Mouse (Mus musculus): ENCODE data around the gene Ifit1bl1. TPM values are rescaled to one million over a fixed set of nuclear protein-coding genes. Genes with fewer than 3 reads are reported as not detected.
A peak's percentile ranks its signal among the peaks of the same experiment; 100 is the strongest.
"Not testable (repeated sequence)": the region's sequence is repeated elsewhere in the genome, so short reads cannot be mapped to it uniquely, and the experiment has no call there.

Gene Ifit1bl1
- polyA plus RNA-seq (2012; rRNA removed) = 6.3 and 8.4 TPM in 2 replicates

GRCm38 (mm10) chr19:34601888-34602287 is at the start of gene Ifit1bl1:
Ifit1bl1 (minus strand) TSS chr19:34601956.
- WGBS = 19% methylated on average over 1 of the region's 1 CpGs
- Histone ChIP-seq H3K4me1 (ENCODE audit: control insufficient read depth, insufficient read depth, insufficient read length, low read length) (peaks cover 20% of the 10 kb centered on the region; the same call in 1 of the 2 replicates), H3K27ac (ENCODE audit: insufficient read depth, low read depth, low read length) (peak within 1 kb of the TSS; percentile 94)
- H3K27me3 ChIP-seq (ENCODE audit: control insufficient read depth, insufficient read depth, low read length); H3K36me3 ChIP-seq (ENCODE audit: control insufficient read depth, insufficient read depth, low read length); H3K4me3 ChIP-seq (ENCODE audit: low read depth, low read length): not testable (repeated sequence)

GRCm38 (mm10) chr19:34650997-34651396 is 49.2 kb upstream of the Ifit1bl1 start:
- H3K27ac ChIP-seq (ENCODE audit: insufficient read depth, low read depth, low read length) = no peak overlapping the region
- 86% methylated on average over 6 of the region's 6 CpGs for WGBS
- peaks cover 17% of the 10 kb centered on the region for H3K36me3 ChIP-seq (ENCODE audit: control insufficient read depth, insufficient read depth, low read length)
- no peaks in the 10 kb centered on the region for H3K27me3 ChIP-seq (ENCODE audit: control insufficient read depth, insufficient read depth, low read length)
- H3K4me3 ChIP-seq (ENCODE audit: low read depth, low read length) = no peak overlapping the region
- H3K4me1 ChIP-seq (ENCODE audit: control insufficient read depth, insufficient read depth, insufficient read length, low read length) = no peaks in the 10 kb centered on the region
- no peak for TF ChIP-seq POLR2A (IDR thresholded peaks at IDR 0.05; ENCODE audit: low read depth, low read length)
- TF ChIP-seq CTCF (IDR thresholded peaks at IDR 0.05; ENCODE audit: extremely low read depth, insufficient read length, insufficient replicate concordance, low read depth, low read length) = no peak

GRCm38 (mm10) chr19:34650276-34650675 is 48.5 kb upstream of the Ifit1bl1 start:
- no peak overlapping the region for H3K4me3 ChIP-seq (ENCODE audit: low read depth, low read length)
- WGBS = 45% methylated on average over 3 of the region's 3 CpGs
- peaks cover 17% of the 10 kb centered on the region for H3K36me3 ChIP-seq (ENCODE audit: control insufficient read depth, insufficient read depth, low read length)
- no peak overlapping the region for H3K27ac ChIP-seq (ENCODE audit: insufficient read depth, low read depth, low read length)
- TF ChIP-seq POLR2A (IDR thresholded peaks at IDR 0.05; ENCODE audit: low read depth, low read length) (no peak), CTCF (IDR thresholded peaks at IDR 0.05; ENCODE audit: extremely low read depth, insufficient read length, insufficient replicate concordance, low read depth, low read length) (no peak)
- H3K4me1 ChIP-seq (ENCODE audit: control insufficient read depth, insufficient read depth, insufficient read length, low read length) = no peaks in the 10 kb centered on the region
- no peaks in the 10 kb centered on the region for H3K27me3 ChIP-seq (ENCODE audit: control insufficient read depth, insufficient read depth, low read length)

GRCm38 (mm10) chr19:34647630-34648029 is 45.9 kb upstream of the Ifit1bl1 start:
- not testable (repeated sequence) for H3K4me3 ChIP-seq (ENCODE audit: low read depth, low read length); H3K4me1 ChIP-seq (ENCODE audit: control insufficient read depth, insufficient read depth, insufficient read length, low read length); H3K27me3 ChIP-seq (ENCODE audit: control insufficient read depth, insufficient read depth, low read length); H3K27ac ChIP-seq (ENCODE audit: insufficient read depth, low read depth, low read length)
- H3K36me3 ChIP-seq (ENCODE audit: control insufficient read depth, insufficient read depth, low read length) = peaks cover 17% of the 10 kb centered on the region
- WGBS = 88% methylated on average over 8 of the region's 8 CpGs

GRCm38 (mm10) chr19:34642616-34643015 is 40.9 kb upstream of the Ifit1bl1 start:
- Histone ChIP-seq H3K36me3 (ENCODE audit: control insufficient read depth, insufficient read depth, low read length) (peaks cover 2% of the 10 kb centered on the region), H3K27me3 (ENCODE audit: control insufficient read depth, insufficient read depth, low read length) (no peaks in the 10 kb centered on the region), H3K4me1 (ENCODE audit: control insufficient read depth, insufficient read depth, insufficient read length, low read length) (peaks cover 2% of the 10 kb centered on the region; the same call in 1 of the 2 replicates), H3K4me3 (ENCODE audit: low read depth, low read length) (no peak overlapping the region), H3K27ac (ENCODE audit: insufficient read depth, low read depth, low read length) (no peak overlapping the region)
- TF ChIP-seq CTCF (IDR thresholded peaks at IDR 0.05; ENCODE audit: extremely low read depth, insufficient read length, insufficient replicate concordance, low read depth, low read length) = no peak
- TF ChIP-seq POLR2A (IDR thresholded peaks at IDR 0.05; ENCODE audit: low read depth, low read length) = no peak
- 39% methylated on average over 5 of the region's 5 CpGs for WGBS

GRCm38 (mm10) chr19:34640623-34641022 is 38.9 kb upstream of the Ifit1bl1 start, which contains the start of the genes Ifit1bl2 and Ifit1:
Ifit1bl2 (minus strand) TSS chr19:34640743.
Ifit1 (plus strand) TSS chr19:34640871.
- Histone ChIP-seq H3K27ac (ENCODE audit: insufficient read depth, low read depth, low read length) (peak within 1 kb of the TSS; percentile 75), H3K4me1 (ENCODE audit: control insufficient read depth, insufficient read depth, insufficient read length, low read length) (peaks cover 2% of the 10 kb centered on the region; the same call in 1 of the 2 replicates), H3K4me3 (ENCODE audit: low read depth, low read length) (peak within 1 kb of the TSS; percentile 48), H3K36me3 (ENCODE audit: control insufficient read depth, insufficient read depth, low read length) (no peaks in the 10 kb centered on the region; the same call in 1 of the 2 replicates), H3K27me3 (ENCODE audit: control insufficient read depth, insufficient read depth, low read length) (no peaks in the 10 kb centered on the region)
- no peak for TF ChIP-seq CTCF (IDR thresholded peaks at IDR 0.05; ENCODE audit: extremely low read depth, insufficient read length, insufficient replicate concordance, low read depth, low read length)
- no peak for TF ChIP-seq POLR2A (IDR thresholded peaks at IDR 0.05; ENCODE audit: low read depth, low read length)
- WGBS = 2% methylated on average over 4 of the region's 4 CpGs

GRCm38 (mm10) chr19:34636933-34637557 is 35.3 kb upstream of the Ifit1bl1 start:
- WGBS = 11% methylated on average over 3 of the region's 3 CpGs

More at GRCm38 (mm10) chr19:34636933-34637557, 35.3 kb upstream of the Ifit1bl1 start:
- peak; percentile 81; the same call in 1 of the 2 replicates for TF ChIP-seq CTCF (IDR thresholded peaks at IDR 0.05; ENCODE audit: extremely low read depth, insufficient read length, insufficient replicate concordance, low read depth, low read length)
- no peak for TF ChIP-seq POLR2A (IDR thresholded peaks at IDR 0.05; ENCODE audit: low read depth, low read length)
- Histone ChIP-seq H3K36me3 (ENCODE audit: control insufficient read depth, insufficient read depth, low read length) (no peaks in the 10 kb centered on the region), H3K4me1 (ENCODE audit: control insufficient read depth, insufficient read depth, insufficient read length, low read length) (peaks cover 2% of the 10 kb centered on the region; the same call in 1 of the 2 replicates), H3K27me3 (ENCODE audit: control insufficient read depth, insufficient read depth, low read length) (no peaks in the 10 kb centered on the region), H3K27ac (ENCODE audit: insufficient read depth, low read depth, low read length) (no peak overlapping the region), H3K4me3 (ENCODE audit: low read depth, low read length) (no peak overlapping the region)

Measured in small intestine, adult 2 months (tissue).